Mouse (Mus musculus): Measurements from ENCODE around the gene Dclk1.

Gene Dclk1

DNA sequence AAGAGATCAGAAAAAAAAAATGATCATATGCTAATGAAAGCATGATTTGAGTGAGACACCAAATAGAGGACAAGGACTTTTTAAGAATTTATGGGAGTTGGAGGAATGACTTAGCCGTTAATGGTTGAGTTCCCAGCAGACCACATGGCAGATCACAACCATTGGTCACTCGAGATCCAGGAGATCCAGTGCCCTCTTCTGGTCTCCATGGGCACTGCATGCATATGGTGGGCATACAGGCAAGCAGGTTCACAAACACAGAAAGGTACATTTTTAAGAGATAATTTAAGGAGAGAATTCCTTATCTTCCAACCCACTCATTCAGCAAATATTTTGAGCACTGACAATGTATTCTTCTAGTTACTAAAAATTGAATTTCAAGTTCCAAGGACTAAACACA is 207.0 kb downstream of the Dclk1 start:
- no peak for DNase-seq (ENCODE audit: low spot score in 2 of 2)

DNA sequence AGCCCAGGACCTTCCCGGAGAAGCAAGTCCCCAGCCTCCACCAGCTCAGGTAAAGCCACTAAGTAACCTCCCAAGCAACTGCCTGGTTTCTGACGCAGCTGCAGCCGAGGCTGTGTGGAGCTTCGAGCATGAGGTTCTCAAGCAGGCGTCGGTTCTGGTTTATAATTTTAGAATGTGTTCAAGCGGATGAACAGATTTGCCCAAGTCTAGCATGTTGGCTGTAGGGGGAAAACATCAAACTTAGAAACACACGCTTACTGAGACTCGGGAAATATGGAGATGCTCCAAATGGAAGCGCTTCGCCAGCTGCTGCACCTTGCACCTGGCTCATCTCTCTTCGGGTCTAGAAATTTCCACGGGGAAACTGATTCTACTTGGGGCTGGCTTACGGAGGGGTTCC is 208.9 kb downstream of the Dclk1 start:
- DNase-seq (ENCODE audit: low spot score in 2 of 2), result peak; percentile 71 to 81

DNA sequence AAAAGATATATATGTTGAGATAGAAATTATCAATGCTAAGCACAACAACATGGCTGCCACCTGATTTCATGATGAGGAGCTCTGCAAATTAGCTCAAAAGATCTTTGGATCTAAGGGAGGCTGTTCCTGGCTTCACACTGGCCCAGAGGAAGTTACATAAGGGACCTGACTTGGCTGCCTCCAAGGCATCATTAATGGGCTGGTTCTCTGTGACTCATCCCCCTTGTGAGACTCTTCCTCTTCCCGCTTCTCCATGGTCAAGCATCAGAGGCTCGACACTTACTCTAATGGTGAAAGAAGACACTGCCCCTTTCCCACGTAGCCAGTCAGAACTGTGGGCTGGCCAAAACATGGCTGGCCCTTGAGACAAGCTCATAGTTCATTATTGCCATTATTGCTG is 209.7 kb downstream of the Dclk1 start:
- DNase-seq (ENCODE audit: low spot score in 2 of 2), result no peak

DNA sequence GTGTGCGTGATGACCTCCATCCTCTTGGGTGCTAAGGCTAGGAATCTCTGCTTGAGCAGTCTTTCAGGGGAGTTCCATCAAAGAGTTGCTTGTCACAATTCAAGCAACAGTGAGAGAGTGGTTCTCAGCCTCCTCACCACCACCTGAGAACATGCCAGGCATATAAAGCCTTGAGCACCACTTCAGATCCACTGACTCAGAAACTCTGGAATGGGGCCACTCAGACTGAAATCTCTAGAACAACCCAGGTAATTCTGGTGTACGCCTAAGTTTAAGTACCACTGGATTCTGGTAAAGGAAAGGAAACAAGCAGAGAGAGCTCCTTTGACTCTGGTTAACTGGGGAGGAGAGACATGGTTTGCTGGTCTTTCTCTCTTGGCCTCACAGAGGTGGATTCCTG is 210.3 kb downstream of the Dclk1 start:
- no peak for DNase-seq (ENCODE audit: low spot score in 2 of 2)

DNA sequence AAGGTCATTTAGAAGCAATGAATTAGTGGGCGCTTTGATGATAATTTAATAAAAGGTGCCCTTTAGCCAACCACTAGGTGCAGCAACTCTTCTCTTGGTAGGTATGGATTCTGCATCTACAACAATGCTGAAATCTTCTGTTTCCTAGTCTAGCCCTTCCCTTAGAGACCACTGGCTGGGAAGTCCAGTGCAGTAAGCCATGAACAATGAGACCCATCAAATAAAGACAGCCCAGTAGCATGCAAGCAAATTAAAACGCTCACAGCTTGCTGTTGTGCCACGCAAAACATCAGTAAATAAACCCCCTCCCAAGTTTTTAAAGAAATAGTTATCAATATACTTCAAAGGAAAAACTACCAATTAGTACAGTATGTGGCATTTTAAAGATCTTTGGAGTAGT is 218.9 kb downstream of the Dclk1 start:
- peak in 1 of 2 experiments; percentile 21 for DNase-seq (ENCODE audit: low spot score in 2 of 2)

DNA sequence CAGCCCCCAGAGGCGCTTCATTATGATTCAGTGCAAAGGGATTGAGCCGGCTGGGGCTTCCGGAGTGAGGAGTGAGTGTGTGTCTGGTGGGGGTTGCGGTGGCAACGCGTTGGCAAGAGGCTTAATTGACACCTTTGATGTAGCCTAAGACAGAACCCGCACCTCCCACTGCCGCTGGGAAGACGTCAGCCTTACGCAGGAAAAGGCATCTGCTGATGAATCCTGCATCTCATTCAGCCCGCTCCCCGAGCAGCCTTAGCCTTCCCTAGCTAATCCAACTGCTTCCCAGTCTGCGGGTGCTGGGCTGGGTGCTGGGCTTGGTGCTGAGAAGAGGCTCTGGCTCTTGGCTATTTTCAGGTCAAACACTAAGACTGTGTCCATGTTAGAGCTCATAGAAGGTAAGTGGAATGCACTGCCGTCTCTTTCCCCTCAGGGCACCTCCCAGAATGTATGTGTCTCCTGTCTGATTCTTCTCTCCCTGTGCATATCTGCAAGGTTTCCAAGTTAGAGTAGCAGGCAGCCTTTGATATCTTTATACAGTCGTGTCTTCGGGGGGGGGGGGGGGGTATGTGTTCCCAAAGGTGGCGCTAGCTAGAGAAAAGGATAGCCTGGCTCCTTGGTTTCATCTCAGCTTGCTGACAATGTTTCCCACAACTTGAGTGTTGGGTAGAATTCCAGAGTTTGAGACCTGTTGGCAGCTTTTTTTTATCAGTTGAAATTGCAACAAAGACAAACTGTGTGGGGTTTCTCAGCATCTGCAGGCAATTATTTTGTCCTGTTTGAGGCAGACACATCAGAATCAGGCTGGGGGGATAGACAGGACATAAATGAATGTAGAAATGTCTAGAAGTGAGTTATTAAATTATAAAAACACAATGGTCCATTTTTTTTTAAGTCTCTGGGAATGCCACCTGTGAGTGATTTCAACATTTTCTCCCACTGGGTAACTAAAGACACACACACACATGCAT is 219.8 kb downstream of the Dclk1 start:
- peak; percentile 94 to 96 for DNase-seq (ENCODE audit: low spot score in 2 of 2)

DNA sequence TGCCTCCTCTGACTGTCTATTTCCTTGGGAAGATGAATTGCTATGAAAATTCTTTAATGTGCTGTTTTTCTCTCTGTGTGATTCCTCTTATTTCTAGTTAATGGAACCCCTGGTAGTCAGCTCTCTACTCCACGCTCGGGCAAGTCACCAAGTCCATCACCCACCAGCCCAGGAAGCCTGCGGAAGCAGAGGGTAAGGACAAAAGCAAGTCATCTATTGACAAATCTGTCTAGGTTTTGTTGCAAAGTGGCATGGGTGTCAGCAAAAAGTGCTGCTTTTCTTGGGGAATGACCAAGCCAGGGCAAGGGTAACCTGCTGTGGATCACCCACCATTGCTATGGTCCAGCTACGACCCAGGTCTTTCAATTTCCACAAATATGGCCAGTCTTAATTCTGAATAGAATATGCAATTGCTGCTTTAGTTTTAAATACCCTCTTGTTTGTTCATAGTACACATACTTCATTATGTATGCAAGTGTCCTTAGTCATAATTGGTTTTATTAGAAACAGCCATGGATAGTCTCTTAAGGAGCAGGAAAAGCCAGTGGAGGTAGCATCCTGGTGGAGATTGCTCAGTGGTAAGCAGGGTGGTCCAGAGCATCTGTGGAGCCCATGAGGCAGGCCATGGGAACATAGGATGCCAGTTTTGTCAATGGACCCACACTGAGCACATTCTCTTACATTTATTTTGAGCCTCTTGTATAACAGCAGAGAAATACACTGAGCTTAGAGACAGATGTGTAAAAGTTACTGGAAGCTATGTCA is 220.9 kb downstream of the Dclk1 start:
- DNase-seq (ENCODE audit: low spot score in 2 of 2), result peak in 1 of 2 experiments; percentile 39

DNA sequence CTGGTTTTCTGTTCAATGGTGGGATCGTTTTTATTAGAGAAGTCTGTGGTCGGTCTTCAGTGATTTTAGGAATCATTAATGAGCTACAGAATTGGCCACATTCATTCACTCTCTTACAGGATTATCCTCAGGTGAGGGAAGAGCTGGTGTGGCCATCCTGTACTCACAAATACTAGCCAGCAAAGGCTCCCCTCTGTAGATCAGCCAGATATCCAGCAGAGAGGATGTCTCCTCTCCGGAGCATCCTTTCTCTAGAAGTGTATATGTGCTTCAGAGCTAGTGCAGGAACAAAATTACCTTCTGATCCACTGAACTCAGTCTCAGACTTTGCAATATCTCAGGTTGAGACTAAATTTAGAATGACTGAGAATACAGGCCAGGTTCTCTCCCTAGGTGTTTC is 222.1 kb downstream of the Dclk1 start:
- no peak for DNase-seq (ENCODE audit: low spot score in 2 of 2)

DNA sequence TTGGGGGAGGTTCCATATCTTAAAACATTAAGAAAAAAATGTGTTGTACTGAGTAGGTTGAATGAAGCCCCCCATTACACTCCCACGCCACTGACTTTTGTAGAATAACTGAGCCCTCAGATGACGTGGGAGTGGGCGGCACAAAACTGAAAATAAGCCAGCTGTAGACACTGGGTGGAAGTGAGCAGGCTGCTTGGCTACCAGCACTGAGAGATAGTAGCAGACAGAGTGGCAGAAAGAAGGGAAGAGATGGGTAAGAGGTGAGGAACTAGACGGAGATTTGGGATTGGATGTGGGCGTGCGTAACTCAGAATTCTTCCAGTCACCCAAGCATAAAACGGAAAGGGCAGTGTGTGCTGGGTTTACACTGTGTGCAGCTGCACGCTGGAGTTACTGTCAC is 223.6 kb downstream of the Dclk1 start:
- peak in 1 of 2 experiments; percentile 72 for DNase-seq (ENCODE audit: low spot score in 2 of 2)

DNA sequence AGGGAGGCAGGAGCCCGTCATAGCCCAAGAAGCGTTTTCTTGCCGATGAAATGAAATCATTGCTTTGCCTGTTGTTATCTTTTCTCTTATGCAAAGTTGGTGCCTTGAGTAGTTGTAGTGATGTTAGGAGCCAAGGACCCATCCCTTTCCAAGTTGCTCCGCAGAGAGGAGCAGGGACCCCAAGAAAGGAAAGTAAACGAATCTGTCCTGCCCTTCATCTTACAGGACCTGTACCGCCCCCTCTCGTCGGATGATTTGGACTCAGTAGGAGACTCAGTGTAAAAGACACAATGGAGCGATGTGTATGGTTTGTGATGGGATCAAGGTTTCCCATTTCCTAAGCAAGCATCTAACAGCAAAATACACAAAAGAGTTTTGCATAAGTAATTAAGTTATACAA is 224.2 kb downstream of the Dclk1 start:
- peak; percentile 47 to 62 for DNase-seq (ENCODE audit: low spot score in 2 of 2)

DNA sequence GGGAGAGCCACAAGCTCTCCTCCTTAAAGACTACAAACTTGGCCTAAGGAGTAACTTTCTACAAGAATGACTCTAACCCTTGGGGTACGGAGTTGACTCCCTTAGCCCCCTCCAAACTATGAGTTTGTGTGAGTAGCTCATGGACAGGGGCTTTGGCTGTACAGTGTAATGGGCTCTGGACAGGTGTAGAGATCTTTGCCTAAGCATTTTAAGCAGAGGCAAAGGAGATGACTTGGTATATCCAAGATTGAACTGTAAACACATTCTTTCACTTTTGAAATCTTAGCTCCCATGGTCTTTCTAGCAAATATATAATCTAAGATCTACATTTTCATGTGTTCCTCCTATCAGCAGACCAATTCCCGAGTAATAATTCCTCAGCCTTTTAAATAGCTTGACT is 229.9 kb downstream of the Dclk1 start, which contains the start of gene Gm21954:
Gm21954 (minus strand) TSS at position 101 of the 400 bp plus-strand sequence.
- no peak for DNase-seq (ENCODE audit: low spot score in 2 of 2)

DNA sequence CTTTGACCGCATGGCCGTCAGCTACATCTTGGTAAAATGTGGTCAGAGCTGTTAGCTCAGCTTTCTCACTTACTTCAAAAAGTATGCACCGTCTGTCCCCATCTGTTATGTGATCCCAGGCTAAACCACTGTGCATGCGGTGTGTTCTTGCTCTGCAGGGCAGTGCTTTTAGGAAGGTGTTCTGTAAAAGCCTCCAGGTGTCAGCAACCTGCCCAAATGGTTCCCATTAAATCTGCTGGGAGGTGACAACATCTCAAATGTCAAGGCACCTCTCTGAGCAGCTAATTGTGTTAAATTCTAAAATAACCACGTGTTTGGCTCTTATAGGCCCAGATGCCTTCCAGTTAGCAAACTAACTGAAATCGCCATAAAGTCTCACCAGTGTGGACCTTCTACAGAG is 231.0 kb downstream of the Dclk1 start:
- no peak for DNase-seq (ENCODE audit: low spot score in 2 of 2)

DNA sequence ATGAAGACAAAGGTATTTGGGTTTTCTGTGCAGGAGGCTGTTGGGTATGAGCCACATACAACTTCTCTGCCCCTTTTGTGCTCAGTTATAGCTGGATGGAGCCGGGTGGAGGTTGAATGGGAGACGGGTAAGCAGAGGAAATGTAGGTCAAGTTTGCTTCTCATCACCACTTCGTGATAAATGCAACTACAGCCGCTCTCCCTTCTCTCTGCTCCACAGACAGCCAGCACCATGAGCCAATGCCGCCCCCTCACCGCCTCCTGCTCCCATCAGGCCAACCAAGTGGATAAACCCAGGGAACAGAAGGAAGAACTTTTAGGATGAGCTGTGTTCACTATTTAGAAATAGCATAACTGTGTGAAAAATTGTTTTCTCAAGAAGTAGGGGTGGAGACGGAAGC is 234.5 kb downstream of the Dclk1 start:
- DNase-seq (ENCODE audit: low spot score in 2 of 2), result peak; percentile 77 to 84

DNA sequence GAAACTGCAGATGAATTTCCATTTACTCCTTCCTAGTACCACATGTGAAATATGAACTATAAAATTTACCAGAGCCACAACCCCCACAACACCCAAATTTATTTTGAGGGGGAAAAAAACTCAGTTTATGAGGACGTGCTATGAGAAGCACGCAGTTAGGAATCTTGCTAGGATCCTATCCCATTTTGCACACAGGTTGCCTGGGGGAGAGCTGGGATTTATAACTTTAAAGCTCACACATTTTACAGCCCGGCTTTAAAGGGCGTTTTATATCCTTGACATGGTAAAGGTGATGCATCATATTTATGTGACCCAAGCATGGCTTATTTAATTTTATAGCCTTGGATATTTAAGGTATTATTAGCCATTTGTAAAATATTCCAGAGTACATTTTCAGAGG is 237.1 kb downstream of the Dclk1 start:
- no peak for DNase-seq (ENCODE audit: low spot score in 2 of 2)

DNA sequence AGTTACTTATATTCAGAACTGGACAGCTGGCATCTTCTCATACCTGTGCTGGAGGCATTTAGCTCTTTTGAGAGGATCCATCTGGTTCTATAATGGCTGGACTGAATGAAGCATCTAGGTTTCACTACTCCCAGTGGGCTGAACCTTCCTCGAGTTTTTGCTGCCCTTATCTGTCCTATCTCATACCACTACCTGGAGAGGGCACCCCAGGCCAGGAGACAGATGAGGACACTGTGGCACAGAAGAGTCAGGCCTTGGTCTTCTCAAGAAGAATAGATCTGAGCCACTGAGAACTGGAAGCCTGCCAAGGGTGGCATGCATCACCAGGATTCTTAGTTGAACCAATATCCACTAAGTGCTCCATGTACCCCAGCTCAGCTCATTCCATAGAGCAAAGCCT is 239.0 kb downstream of the Dclk1 start:
- no peak for DNase-seq (ENCODE audit: low spot score in 2 of 2)

DNA sequence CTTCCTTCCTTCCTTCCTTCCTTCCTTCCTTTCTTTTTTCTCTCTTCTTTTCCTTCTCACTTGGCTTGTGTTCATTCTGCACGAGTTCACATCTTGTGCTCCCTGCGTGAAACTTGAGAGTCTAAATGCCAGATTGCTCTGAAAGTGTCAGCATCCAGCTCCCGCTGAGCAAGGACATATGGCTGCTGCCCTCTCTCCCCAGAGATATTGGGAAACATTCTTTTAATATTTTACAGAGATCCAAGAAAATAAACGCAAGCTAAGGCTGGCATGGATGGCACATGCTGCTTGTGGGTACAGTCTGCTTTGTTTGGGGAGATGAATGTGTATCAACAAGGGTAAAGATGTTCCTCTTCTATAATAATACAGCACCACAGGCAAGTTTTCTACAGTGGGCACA is 241.2 kb downstream of the Dclk1 start:
- DNase-seq (ENCODE audit: low spot score in 2 of 2), result no peak

DNA sequence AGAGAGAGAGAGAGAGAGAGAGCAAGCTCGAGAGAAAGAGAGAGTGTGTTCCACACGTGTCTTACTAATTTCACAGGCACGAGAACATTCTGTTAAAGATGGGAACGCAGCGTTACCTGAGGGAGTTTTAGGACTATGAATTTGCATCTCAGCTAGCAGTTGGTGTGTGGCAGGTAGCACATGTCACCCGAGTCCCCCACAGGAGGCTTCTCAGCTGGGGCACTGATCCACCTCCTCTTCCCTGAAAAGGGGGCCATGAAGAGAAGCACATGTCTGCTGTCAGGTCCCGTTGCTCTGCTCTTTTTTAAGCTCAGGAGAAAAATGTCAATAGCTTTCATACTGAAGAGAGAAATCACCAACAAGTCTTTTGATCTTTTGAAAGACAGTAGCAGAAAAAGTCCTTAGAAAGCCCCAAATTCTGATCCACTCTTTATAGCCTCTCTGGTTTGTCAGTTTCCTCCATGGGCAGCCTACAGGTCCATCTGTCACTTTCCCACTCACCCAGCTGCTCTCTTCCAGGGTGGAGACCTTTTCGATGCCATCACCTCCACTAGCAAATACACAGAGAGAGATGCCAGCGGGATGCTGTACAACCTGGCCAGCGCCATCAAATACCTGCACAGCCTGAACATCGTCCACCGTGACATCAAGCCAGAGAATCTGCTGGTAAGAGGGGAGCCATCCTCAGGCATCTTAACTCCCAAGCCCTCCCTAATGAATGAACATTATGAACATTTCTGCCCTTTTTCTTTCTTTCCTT is 247.2 kb downstream of the Dclk1 start:
- no peak for DNase-seq (ENCODE audit: low spot score in 2 of 2)

DNA sequence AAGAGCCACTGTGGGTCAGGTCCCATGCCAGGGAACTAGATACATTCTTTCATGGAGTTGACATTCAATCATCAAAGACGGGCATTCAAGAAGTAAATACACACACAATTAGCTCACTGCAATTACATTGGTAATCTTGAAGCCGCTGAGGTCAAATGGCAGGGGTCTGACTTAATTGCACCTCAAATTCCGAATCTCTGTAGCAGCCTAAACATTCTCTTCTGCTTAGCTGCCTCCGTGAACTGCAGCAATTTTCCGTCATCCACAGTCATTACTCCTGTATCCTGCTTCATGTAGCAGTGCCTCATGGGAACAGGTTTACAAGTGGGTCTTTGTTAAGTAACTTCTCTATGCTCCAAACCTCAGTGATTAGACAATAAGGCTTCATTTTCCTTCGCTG is 249.9 kb downstream of the Dclk1 start:
- no peak for DNase-seq (ENCODE audit: low spot score in 2 of 2)

DNA sequence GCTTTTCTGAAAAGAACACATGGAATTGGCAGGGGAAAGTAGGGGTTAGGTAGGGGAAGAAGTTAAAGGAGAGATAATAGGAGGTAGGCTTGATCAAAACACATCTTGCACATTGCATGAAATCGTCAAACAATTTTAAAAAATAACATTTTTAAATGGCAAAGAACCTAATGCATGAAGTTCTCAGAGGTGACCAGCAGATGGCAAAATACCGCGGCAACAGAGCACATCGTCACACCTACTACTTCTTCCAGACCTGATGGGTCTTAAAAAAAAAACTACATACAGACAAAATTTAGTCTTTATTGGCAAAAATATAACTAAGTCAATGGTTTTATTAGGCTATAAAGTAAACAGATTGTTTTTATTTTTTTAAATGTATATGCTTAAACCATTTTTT is 252.2 kb downstream of the Dclk1 start:
- DNase-seq (ENCODE audit: low spot score in 2 of 2), result no peak

DNA sequence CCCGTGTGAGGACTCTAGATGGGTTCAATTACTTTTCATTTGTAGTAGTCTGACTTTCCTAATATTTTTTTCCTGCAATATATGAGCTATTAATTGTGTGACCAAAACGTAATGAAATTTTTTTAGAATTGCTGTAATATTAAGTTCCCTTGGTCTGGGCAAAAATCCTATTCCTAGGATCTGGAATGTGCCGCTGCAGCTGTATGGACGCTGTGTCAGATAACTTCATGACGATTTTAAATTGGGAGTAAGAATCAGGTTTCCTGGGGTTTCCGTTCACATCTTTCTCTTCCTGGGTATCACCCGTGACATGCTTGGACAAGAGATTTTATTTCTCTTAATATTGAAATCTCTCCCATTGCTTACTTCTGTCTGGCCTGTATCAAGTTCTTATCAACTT is 253.1 kb downstream of the Dclk1 start:
- no peak for DNase-seq (ENCODE audit: low spot score in 2 of 2)

DNA sequence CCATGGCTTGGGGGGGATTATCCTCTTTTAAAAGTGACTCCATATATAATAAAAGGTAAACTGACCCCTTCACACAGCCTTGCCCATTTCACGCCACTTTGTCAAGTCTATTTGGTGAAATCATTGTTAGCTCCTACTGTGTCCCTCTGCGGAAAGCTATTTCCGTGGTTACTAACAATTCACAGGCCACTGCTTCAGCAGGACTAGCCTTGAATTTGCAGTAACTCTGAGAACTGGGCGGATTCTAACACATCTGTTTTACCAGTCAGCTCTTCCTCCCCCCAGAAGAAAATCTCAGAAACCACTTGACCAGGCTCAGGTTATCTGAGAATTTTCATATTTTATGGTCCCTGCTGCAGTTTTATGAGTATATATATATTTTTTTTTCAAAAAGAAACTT is 253.7 kb downstream of the Dclk1 start:
- DNase-seq (ENCODE audit: low spot score in 2 of 2), result no peak

DNA sequence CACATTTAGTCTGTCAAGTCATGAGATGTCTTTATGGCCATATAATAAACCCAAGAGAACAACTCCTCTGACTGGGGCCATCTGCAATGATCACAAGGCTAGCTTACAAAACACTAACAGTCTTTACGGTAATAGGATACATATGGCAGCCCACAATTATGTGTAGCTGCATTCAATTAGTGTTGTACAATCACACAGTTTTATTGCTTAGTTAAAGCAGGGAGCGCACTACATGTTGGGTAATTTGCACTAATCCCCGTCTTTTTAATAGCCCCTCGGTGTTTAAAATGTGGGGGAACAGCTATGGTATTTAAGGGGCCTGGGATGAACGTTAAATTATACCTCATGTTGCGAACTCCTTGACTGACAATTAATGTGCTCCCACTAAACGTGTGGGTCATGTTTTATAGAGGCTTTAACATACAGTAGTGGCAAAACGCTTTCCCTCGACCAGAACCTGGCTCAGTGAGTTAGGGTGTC is 254.3 kb downstream of the Dclk1 start:
- no peak for DNase-seq (ENCODE audit: low spot score in 2 of 2)

Measured in right cerebral cortex, postnatal 10 days (tissue).